Mouse (Mus musculus) bone marrow macrophage, adult 2 months (primary cell): Measurements from ENCODE around the gene Gria3.

Experiments
- CTCF ChIP-seq: IDR thresholded peaks from 2 replicates; pipeline ENCODE4 v1.5.1; 2012; ENCODE audit warnings: low read depth, mild to moderate bottlenecking, low read length, moderate library complexity
- POLR2A ChIP-seq: IDR thresholded peaks from 2 replicates; pipeline ENCODE4 v1.6.1; 2012; ENCODE audit warnings: mild to moderate bottlenecking, low read depth, low read length, borderline replicate concordance

DNA sequence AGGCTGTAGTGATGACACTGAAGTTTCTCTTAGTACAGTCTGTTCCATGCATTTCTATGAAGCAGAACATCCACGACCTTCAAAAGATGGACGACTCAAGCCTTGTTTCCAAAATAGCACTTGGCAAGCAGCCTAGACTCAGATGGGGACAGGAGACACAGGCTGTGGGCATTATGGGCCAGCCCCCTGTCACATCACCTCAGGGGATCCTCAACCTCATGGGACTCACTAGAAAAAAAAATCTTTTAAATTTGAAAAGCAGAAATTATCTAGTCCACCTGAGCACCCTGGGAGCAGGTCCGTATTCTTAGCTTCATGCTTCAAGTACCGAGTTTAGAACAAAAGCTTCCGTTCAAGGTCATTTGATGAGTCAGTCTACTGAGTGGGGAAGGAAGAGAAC is 38.2 kb downstream of the Gria3 start:
- TF ChIP-seq CTCF (no peak), POLR2A (no peak)
